Mouse (Mus musculus): ENCODE results near the gene Polr3b. TPM values are rescaled to one million over a fixed set of nuclear protein-coding genes. Genes with fewer than 3 reads are reported as not detected.

The Polr3b gene
- polyA plus RNA-seq, 1 experiment from 2014 or later = 21.7 TPM

DNA sequence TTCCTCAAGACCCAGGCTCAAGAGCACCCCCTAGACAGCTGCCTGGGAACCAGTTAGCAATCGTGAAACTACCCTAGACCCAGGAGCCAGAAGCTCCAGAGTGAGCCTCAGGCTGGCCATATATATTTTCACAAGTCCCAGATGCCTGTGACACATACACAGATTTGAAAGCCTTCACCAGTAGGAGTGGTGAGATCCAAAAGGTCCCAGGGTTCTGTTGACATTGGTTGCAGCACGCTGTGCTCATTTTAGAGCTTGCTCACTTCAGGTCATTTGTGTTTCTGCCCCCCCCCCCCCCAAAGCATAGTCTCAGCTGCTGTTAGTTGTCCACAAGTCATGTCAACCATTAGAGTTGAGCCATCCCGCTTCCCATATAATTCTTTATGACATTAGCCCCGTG is 31.9 kb downstream of the Polr3b start:
- ATAC-seq (ENCODE audit: low FRiP score, low TSS enrichment) = no peak

DNA sequence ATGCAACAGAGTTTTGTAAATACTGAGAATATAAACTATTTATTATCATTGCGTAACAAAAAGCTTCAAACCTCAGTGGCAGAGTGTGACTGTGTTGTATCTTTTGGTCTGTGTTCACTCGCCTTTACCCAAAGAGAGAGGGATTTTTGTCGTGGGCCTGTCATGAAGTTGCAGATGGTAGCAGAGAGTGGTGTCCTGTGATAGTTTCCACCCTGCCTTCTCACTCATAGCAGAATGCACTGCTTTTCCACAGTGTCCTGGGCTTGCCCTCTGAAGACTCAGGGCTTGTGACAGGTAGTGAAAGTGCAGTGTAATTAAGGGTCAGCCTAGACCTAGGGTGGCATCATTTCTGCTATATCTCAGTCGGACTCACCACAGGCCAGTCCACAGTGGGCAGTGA is 32.6 kb downstream of the Polr3b start:
- no peak for ATAC-seq (ENCODE audit: low FRiP score, low TSS enrichment)
- no peak overlapping the region for H3K27ac ChIP-seq (ENCODE audit: low read depth, low read length)
- no peak overlapping the region for H3K4me3 ChIP-seq (ENCODE audit: low read length)
- H3K27me3 ChIP-seq (ENCODE audit: control insufficient read depth, insufficient read depth, low read length) = no peaks in the 10 kb centered on the region
- peaks cover 8% of the 10 kb centered on the region; the same call in 1 of the 2 replicates for H3K36me3 ChIP-seq (ENCODE audit: control insufficient read depth, insufficient read depth, low read length)
- H3K4me2 ChIP-seq (replicated peaks; ENCODE audit: low read depth, low read length) = no peak overlapping the region
- H3K9me3 ChIP-seq (ENCODE audit: control insufficient read depth, low read length) = no peaks in the 10 kb centered on the region
- H3K9ac ChIP-seq (ENCODE audit: low read depth, low read length) = no peak overlapping the region
- H3K4me1 ChIP-seq (ENCODE audit: control insufficient read depth, insufficient read depth, low read length) = 0 out of 2 replicates have a peak, but pooled peaks cover 7% of the 10 kb centered on the region
- WGBS = 91% methylated on average over 4 of the region's 4 CpGs

More for the DNA sequence above, 31.9 kb downstream of the Polr3b start:
- peaks cover 14% of the 10 kb centered on the region for H3K36me3 ChIP-seq (ENCODE audit: control insufficient read depth, insufficient read depth, low read length)
- H3K4me3 ChIP-seq (ENCODE audit: low read length) = no peak overlapping the region
- H3K4me1 ChIP-seq (ENCODE audit: control insufficient read depth, insufficient read depth, low read length) = 0 out of 2 replicates have a peak, but pooled peaks cover 7% of the 10 kb centered on the region
- no peak overlapping the region for H3K9ac ChIP-seq (ENCODE audit: low read depth, low read length)
- no peak overlapping the region for H3K27ac ChIP-seq (ENCODE audit: low read depth, low read length)
- 68% methylated on average over 4 of the region's 4 CpGs for WGBS
- no peak overlapping the region for H3K4me2 ChIP-seq (replicated peaks; ENCODE audit: low read depth, low read length)
- no peaks in the 10 kb centered on the region for H3K27me3 ChIP-seq (ENCODE audit: control insufficient read depth, insufficient read depth, low read length)
- H3K9me3 ChIP-seq (ENCODE audit: control insufficient read depth, low read length) = no peaks in the 10 kb centered on the region

GRCm38 (mm10) chr10:84656618-84657017 is 34.5 kb downstream of the Polr3b start:
- no peak overlapping the region for H3K27ac ChIP-seq (ENCODE audit: low read depth, low read length)
- H3K9ac ChIP-seq (ENCODE audit: low read depth, low read length) = no peak overlapping the region
- H3K4me3 ChIP-seq (ENCODE audit: low read length) = no peak overlapping the region
- ATAC-seq (ENCODE audit: low FRiP score, low TSS enrichment) = no peak
- WGBS = 79% methylated on average over 4 of the region's 4 CpGs
- 0 out of 2 replicates have a peak, but pooled peaks cover 7% of the 10 kb centered on the region for H3K4me1 ChIP-seq (ENCODE audit: control insufficient read depth, insufficient read depth, low read length)
- no peaks in the 10 kb centered on the region for H3K27me3 ChIP-seq (ENCODE audit: control insufficient read depth, insufficient read depth, low read length)
- no peak overlapping the region for H3K4me2 ChIP-seq (replicated peaks; ENCODE audit: low read depth, low read length)
- peaks cover 10% of the 10 kb centered on the region; the same call in 1 of the 2 replicates for H3K36me3 ChIP-seq (ENCODE audit: control insufficient read depth, insufficient read depth, low read length)
- no peaks in the 10 kb centered on the region for H3K9me3 ChIP-seq (ENCODE audit: control insufficient read depth, low read length)

DNA sequence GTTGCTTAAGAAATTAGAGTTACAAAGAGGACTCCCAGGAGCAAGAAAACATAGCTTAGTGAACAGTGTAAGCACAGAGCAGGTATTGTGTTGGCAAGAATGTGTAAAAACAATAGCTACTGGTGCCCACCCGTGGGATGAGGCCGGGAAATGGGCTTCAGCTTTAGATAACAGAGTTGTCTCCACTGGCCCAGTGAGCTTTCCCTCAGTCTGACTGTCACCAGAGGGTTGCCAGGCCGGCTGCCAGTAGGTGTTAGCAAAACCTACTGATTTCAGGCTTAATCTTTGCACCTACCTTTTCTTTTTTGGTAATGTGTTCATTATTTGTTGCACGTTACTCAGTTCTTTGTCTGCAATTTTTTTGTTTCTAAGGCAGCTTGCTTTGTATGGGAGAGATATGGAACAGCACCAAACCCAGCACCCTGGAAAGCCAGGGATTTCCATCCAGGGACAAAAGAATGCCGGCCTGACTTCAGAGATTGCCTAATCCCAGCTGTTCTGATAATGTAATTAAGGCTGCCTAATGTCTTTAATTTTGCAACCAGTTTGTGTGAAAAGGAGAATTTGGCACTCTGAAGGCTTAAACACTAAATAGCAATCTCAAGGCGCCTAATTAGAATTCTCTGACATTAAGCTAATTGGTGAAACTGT is 35.5 kb downstream of the Polr3b start:
- 70% methylated on average over 6 of the region's 6 CpGs for WGBS
- H3K9ac ChIP-seq (ENCODE audit: low read depth, low read length) = no peak overlapping the region
- no peak overlapping the region for H3K4me3 ChIP-seq (ENCODE audit: low read length)
- H3K4me1 ChIP-seq (ENCODE audit: control insufficient read depth, insufficient read depth, low read length) = 0 out of 2 replicates have a peak, but pooled peaks cover 7% of the 10 kb centered on the region
- ATAC-seq (ENCODE audit: low FRiP score, low TSS enrichment) = no peak
- H3K9me3 ChIP-seq (ENCODE audit: control insufficient read depth, low read length) = no peaks in the 10 kb centered on the region
- H3K36me3 ChIP-seq (ENCODE audit: control insufficient read depth, insufficient read depth, low read length) = peaks cover 9% of the 10 kb centered on the region; the same call in 1 of the 2 replicates
- no peaks in the 10 kb centered on the region for H3K27me3 ChIP-seq (ENCODE audit: control insufficient read depth, insufficient read depth, low read length)
- no peak overlapping the region for H3K27ac ChIP-seq (ENCODE audit: low read depth, low read length)
- no peak overlapping the region for H3K4me2 ChIP-seq (replicated peaks; ENCODE audit: low read depth, low read length)

DNA sequence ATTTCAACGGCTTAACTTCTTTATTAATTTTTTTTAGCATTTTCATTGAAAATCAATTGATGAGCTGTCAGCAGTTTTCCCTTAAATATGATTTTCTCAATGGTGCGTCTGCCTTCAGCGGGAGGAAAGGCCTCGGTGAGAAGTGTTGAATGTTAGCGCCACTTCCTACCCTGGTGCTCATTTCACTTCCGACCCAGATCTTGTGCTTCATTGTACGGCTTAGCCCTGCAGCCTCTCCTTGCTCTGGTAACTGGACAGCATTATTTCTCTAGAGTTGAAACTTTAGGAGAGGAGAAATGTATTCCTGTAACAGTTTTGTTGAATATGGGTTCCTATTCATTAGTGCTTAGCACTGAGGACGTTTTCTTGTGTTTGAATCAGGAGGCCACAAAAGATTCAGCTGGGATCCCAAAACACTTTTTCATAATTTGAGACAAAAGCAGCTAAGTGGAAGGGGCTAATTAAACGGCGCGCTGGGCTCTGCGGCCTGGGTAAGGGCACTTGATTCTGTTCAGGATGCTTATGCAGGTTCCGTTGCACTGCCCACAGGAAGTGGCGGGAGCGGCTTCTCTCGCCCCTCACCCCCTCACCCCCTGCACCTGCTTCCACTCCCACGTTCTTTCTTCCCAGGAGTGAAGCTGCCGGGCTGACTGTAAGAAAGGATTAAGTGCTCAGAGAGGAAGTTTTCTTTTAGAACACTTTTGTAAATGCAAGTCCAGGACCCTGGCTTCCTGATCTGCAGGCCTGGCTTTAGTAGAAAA is 36.2 kb downstream of the Polr3b start:
- no peak for ATAC-seq (ENCODE audit: low FRiP score, low TSS enrichment)
- H3K9ac ChIP-seq (ENCODE audit: low read depth, low read length) = no peak overlapping the region; the same call in 1 of the 2 replicates

GRCm38 (mm10) chr10:84659281-84659680 is 37.2 kb downstream of the Polr3b start:
- H3K4me2 ChIP-seq (replicated peaks; ENCODE audit: low read depth, low read length) = no peak overlapping the region
- H3K36me3 ChIP-seq (ENCODE audit: control insufficient read depth, insufficient read depth, low read length) = 0 out of 2 replicates have a peak, but pooled peaks cover 2% of the 10 kb centered on the region
- no peaks in the 10 kb centered on the region for H3K27me3 ChIP-seq (ENCODE audit: control insufficient read depth, insufficient read depth, low read length)
- H3K27ac ChIP-seq (ENCODE audit: low read depth, low read length) = no peak overlapping the region
- H3K4me1 ChIP-seq (ENCODE audit: control insufficient read depth, insufficient read depth, low read length) = 0 out of 2 replicates have a peak, but pooled peaks cover 7% of the 10 kb centered on the region
- 85% methylated on average over 3 of the region's 3 CpGs for WGBS
- no peak overlapping the region for H3K9ac ChIP-seq (ENCODE audit: low read depth, low read length)
- no peak overlapping the region for H3K4me3 ChIP-seq (ENCODE audit: low read length)
- ATAC-seq (ENCODE audit: low FRiP score, low TSS enrichment) = no peak
- no peaks in the 10 kb centered on the region for H3K9me3 ChIP-seq (ENCODE audit: control insufficient read depth, low read length)

More for the DNA sequence above, 36.2 kb downstream of the Polr3b start:
- Histone ChIP-seq H3K9me3 (ENCODE audit: control insufficient read depth, low read length) (no peaks in the 10 kb centered on the region), H3K27ac (ENCODE audit: low read depth, low read length) (peak overlapping the region; percentile 32; the same call in 1 of the 2 replicates), H3K4me3 (ENCODE audit: low read length) (no peak overlapping the region), H3K36me3 (ENCODE audit: control insufficient read depth, insufficient read depth, low read length) (peaks cover 2% of the 10 kb centered on the region; the same call in 1 of the 2 replicates), H3K4me2 (replicated peaks; ENCODE audit: low read depth, low read length) (no peak overlapping the region), H3K4me1 (ENCODE audit: control insufficient read depth, insufficient read depth, low read length) (0 out of 2 replicates have a peak, but pooled peaks cover 7% of the 10 kb centered on the region), H3K27me3 (ENCODE audit: control insufficient read depth, insufficient read depth, low read length) (no peaks in the 10 kb centered on the region)
- WGBS = 51% methylated on average over 18 of the region's 18 CpGs

DNA sequence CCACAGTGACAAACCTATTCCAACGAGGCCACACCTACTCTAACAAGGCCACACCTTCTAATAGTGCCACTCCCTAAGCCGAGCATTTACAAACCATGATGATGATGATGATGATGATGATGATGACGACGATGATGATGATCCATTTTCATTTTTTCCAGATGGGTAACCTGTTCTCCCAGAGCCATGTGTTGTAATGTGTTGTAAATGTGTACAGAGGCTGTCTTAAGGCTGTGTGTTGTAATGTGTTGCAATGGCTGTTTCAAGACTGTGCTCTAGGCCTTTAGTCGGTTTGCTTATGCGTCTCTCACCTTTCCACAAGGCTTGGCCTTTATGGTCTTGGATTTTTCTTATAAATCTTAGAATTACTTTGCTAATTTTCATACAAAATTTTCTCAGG is 40.0 kb downstream of the Polr3b start:
- Histone ChIP-seq H3K9ac (ENCODE audit: low read depth, low read length) (no peak overlapping the region), H3K27ac (ENCODE audit: low read depth, low read length) (no peak overlapping the region), H3K4me2 (replicated peaks; ENCODE audit: low read depth, low read length) (no peak overlapping the region), H3K4me3 (ENCODE audit: low read length) (no peak overlapping the region), H3K27me3 (ENCODE audit: control insufficient read depth, insufficient read depth, low read length) (no peaks in the 10 kb centered on the region), H3K9me3 (ENCODE audit: control insufficient read depth, low read length) (no peaks in the 10 kb centered on the region), H3K36me3 (ENCODE audit: control insufficient read depth, insufficient read depth, low read length) (0 out of 2 replicates have a peak, but pooled peaks cover 2% of the 10 kb centered on the region), H3K4me1 (ENCODE audit: control insufficient read depth, insufficient read depth, low read length) (0 out of 2 replicates have a peak, but pooled peaks cover 7% of the 10 kb centered on the region)
- 92% methylated on average over 6 of the region's 6 CpGs for WGBS
- no peak for ATAC-seq (ENCODE audit: low FRiP score, low TSS enrichment)

DNA sequence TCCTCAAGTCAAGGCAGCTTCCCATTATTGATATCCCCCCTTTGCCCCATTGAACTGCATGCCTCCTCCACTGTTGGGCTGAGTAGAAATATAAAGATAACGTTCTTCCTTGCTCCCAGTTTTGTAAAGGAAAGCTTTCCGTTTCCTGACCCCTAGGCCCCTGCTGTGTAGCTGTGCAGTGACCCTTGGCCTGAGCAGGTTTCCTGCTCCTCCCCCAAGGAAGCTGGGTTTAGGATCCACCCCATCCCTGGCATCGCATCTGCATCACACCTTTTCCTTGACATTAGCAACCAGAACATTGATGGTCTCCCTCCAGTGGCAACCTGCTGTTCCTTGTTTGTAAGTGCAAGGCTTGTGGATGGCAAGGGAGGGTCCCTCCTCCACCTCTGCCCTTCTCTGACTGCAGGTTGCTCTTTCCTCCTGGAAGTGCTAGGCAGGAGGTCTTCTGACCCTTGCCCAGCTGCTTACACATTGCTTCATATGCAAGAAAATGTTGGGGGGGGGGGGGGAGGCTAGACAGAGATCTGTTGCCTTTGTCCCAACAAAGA is 43.7 kb downstream of the Polr3b start:
- H3K4me2 ChIP-seq (replicated peaks; ENCODE audit: low read depth, low read length) = no peak overlapping the region
- no peaks in the 10 kb centered on the region for H3K4me1 ChIP-seq (ENCODE audit: control insufficient read depth, insufficient read depth, low read length)
- H3K36me3 ChIP-seq (ENCODE audit: control insufficient read depth, insufficient read depth, low read length) = peaks cover 7% of the 10 kb centered on the region; the same call in 1 of the 2 replicates
- ATAC-seq (ENCODE audit: low FRiP score, low TSS enrichment) = no peak
- WGBS = 22% methylated on average over 3 of the region's 3 CpGs
- H3K27ac ChIP-seq (ENCODE audit: low read depth, low read length) = no peak overlapping the region
- H3K9ac ChIP-seq (ENCODE audit: low read depth, low read length) = no peak overlapping the region
- H3K9me3 ChIP-seq (ENCODE audit: control insufficient read depth, low read length) = no peaks in the 10 kb centered on the region
- no peak overlapping the region for H3K4me3 ChIP-seq (ENCODE audit: low read length)
- H3K27me3 ChIP-seq (ENCODE audit: control insufficient read depth, insufficient read depth, low read length) = no peaks in the 10 kb centered on the region
